Comparison of ENCODE assay signal across 22 mouse cellular contexts in genomic region chr17:27611994-27612393, GRCm38 (mm10). TPM values are rescaled to one million over a fixed set of nuclear protein-coding genes. Genes with fewer than 3 reads are reported as not detected.
DNase-seq lines count a peak whose midpoint lies in the region; ATAC-seq and TF ChIP-seq lines count a peak whose summit lies in the region.
"Had no signal": no experiment of that assay in that cellular context is flagged by ENCODE, and none has a peak within 500 bp of the region (broad histone marks: within the 10 kb centered on the region; RNA-seq: fewer than 3 reads in every experiment).

No protein-coding gene starts in this region.

- H3K9me3 ChIP-seq in heart, embryonic 12.5 days (replicated peaks), result no peaks in the 10 kb centered on the region
- H3K9me3 ChIP-seq in liver, embryonic 12.5 days (replicated peaks), result no peaks in the 10 kb centered on the region
- no peaks in the 10 kb centered on the region for H3K9me3 ChIP-seq in liver, postnatal 0 days (ENCODE audit: low read length)
- H3K9me3 ChIP-seq: heart, embryonic 15.5 days had no signal

- H3K9ac ChIP-seq in heart, embryonic 12.5 days, result 0 out of 2 replicates have a peak overlapping the region, but pooled peaks have one; percentile 37
- H3K9ac ChIP-seq in liver, embryonic 12.5 days, result peak overlapping the region; percentile 24; the same call in 1 of the 2 replicates
- H3K9ac ChIP-seq in liver, postnatal 0 days (replicated peaks), result no peak overlapping the region

- 73% methylated on average over 5 of the region's 5 CpGs for WGBS in heart, embryonic 12.5 days
- WGBS in liver, embryonic 12.5 days (ENCODE audit: insufficient replicate concordance), result 63% methylated on average over 5 of the region's 5 CpGs
- 65% methylated on average over 5 of the region's 5 CpGs for WGBS in liver, postnatal 0 days (ENCODE audit: insufficient replicate concordance)
- 38% methylated on average over 5 of the region's 5 CpGs for WGBS in olfactory bulb, adult 2 months

- TF ChIP-seq EP300 in liver, postnatal 0 days (IDR thresholded peaks at IDR 0.05; ENCODE audit: low read depth), result no peak

- intact Hi-C loops in heart, postnatal 14 days (cut with DNase I), result no loop called here

- peaks cover 59% of the 10 kb centered on the region for H3K4me1 ChIP-seq in heart, embryonic 12.5 days (replicated peaks)
- H3K4me1 ChIP-seq in liver, embryonic 12.5 days, result peaks cover 58% of the 10 kb centered on the region
- H3K4me1 ChIP-seq in liver, postnatal 0 days (ENCODE audit: insufficient read depth), result peaks cover 20% of the 10 kb centered on the region
- H3K4me1 ChIP-seq in olfactory bulb, adult 2 months (ENCODE audit: control insufficient read depth, insufficient read depth, low read length), result peaks cover 42% of the 10 kb centered on the region

- H3K27me3 ChIP-seq in heart, embryonic 12.5 days (replicated peaks), result no peaks in the 10 kb centered on the region
- no peaks in the 10 kb centered on the region for H3K27me3 ChIP-seq in liver, embryonic 12.5 days (replicated peaks)
- H3K27me3 ChIP-seq in liver, postnatal 0 days (ENCODE audit: insufficient read depth, low read length), result no peaks in the 10 kb centered on the region
- H3K27me3 ChIP-seq: forebrain, embryonic 13.5 days; heart, embryonic 15.5 days had no signal

- no peak for TF ChIP-seq CTCF in liver, postnatal 0 days (IDR thresholded peaks at IDR 0.05; ENCODE audit: low read depth)
- no peak for TF ChIP-seq CTCF in olfactory bulb, adult 2 months (IDR thresholded peaks at IDR 0.05; ENCODE audit: insufficient read depth, low read depth, low read length)

- H3K4me2 ChIP-seq in heart, embryonic 12.5 days, result no peak overlapping the region
- H3K4me2 ChIP-seq in liver, embryonic 12.5 days, result peak overlapping the region; percentile 22; the same call in 1 of the 2 replicates
- no peak overlapping the region for H3K4me2 ChIP-seq in liver, postnatal 0 days (ENCODE audit: low read depth, low read length)
- H3K4me2 ChIP-seq: forebrain, embryonic 13.5 days; heart, embryonic 15.5 days had no signal

- no peak for ATAC-seq in heart, embryonic 12.5 days (ENCODE audit: insufficient number of reproducible peaks, low FRiP score)
- ATAC-seq in liver, embryonic 12.5 days, result 0 out of 2 replicates have a peak, but pooled peaks have one; percentile 15
- no peak for ATAC-seq in liver, postnatal 0 days
- ATAC-seq in granulocyte monocyte progenitor cell, adult 5-6 weeks (replicated peaks; ENCODE audit: poor library complexity, severe bottlenecking), result peak; percentile 79
- ATAC-seq: forebrain, embryonic 13.5 days; hindbrain, embryonic 16.5 days had no signal

- TF ChIP-seq POLR2A in olfactory bulb, adult 2 months (IDR thresholded peaks at IDR 0.05; ENCODE audit: insufficient read depth, low read depth, low read length), result no peak

- 0 out of 2 replicates have a peak overlapping the region, but pooled peaks have one; percentile 3 for H3K27ac ChIP-seq in heart, embryonic 12.5 days (ENCODE audit: poor library complexity, severe bottlenecking)
- H3K27ac ChIP-seq in liver, embryonic 12.5 days, result peak overlapping the region; percentile 37; the same call in 1 of the 2 replicates
- H3K27ac ChIP-seq in liver, postnatal 0 days (ENCODE audit: low read depth), result no peak overlapping the region
- peak overlapping the region; percentile 68 for H3K27ac ChIP-seq in olfactory bulb, adult 2 months (ENCODE audit: insufficient read depth, low read depth, low read length)
- H3K27ac ChIP-seq: forebrain, embryonic 13.5 days had no signal

- H3K36me3 ChIP-seq in heart, embryonic 12.5 days, result peaks cover 9% of the 10 kb centered on the region; the same call in 1 of the 2 replicates
- peaks cover 39% of the 10 kb centered on the region for H3K36me3 ChIP-seq in liver, embryonic 12.5 days
- H3K36me3 ChIP-seq in liver, postnatal 0 days (replicated peaks; ENCODE audit: insufficient read depth, low read length), result no peaks in the 10 kb centered on the region; the same call in 1 of the 2 replicates

- no peak overlapping the region for H3K4me3 ChIP-seq in heart, embryonic 12.5 days
- no peak overlapping the region for H3K4me3 ChIP-seq in liver, embryonic 12.5 days
- no peak overlapping the region for H3K4me3 ChIP-seq in liver, postnatal 0 days (ENCODE audit: low read depth, low read length)
- no peak overlapping the region for H3K4me3 ChIP-seq in olfactory bulb, adult 2 months (ENCODE audit: insufficient read depth, low read depth, low read length)
- H3K4me3 ChIP-seq: forebrain, embryonic 13.5 days; heart, embryonic 15.5 days had no signal

- DNase-seq in heart, postnatal 14 days, result no peak
- DNase-seq in liver, postnatal 0 days, result no peak
- DNase-seq in gastrocnemius, postnatal 25 days, result no peak
- DNase-seq in embryo, embryonic 10 days (ENCODE audit: low spot score), result no peak
- DNase-seq: adrenal gland, adult 8-10 months; B cell, adult 2 months; cerebellum, adult 18-20 months; embryo, embryonic 11 days; kidney, adult 2 months; liver had no signal

RNA-seq across cellular contexts. Expression of gene Nudt3, which starts 11.3 kb away (rescaled TPM):
- polyA plus RNA-seq in heart, embryonic 12.5 days (2016; fragmentation: Nextera tagmentation; extraction: Ambion mirVana), result 106 and 110 TPM in 2 replicates
- total RNA-seq in heart, postnatal 14 days (2021), result 100 to 1,000 TPM; 320 to 341 TPM
- 51.2 and 53.9 TPM in 2 replicates for polyA plus RNA-seq in liver, embryonic 12.5 days (2016; fragmentation: Nextera tagmentation; extraction: Ambion mirVana)
- 17.9 and 20.2 TPM in 2 replicates for polyA plus RNA-seq in liver, postnatal 0 days (2015; fragmentation: Nextera tagmentation; extraction: Ambion mirVana)
- total RNA-seq in granulocyte monocyte progenitor cell, adult 5-6 weeks (2014; fragmentation: Nextera tagmentation), result 95.3 and 120 TPM in 2 replicates
- 173 and 194 TPM in 2 replicates for total RNA-seq in granulocyte monocyte progenitor cell, adult 5-6 weeks (2017)
- 554 TPM in 1 of 2 replicates, not detected in the other for polyA plus RNA-seq in olfactory bulb, adult 2 months (2012; ENCODE audit: insufficient read depth, insufficient read length, low replicate concordance, missing spikeins)
- total RNA-seq in gastrocnemius, postnatal 25 days (2021), result 100 to 1,000 TPM; 201 to 245 TPM

RNA-seq across cellular contexts. Expression of gene RPS10-NUDT3, which starts 23.0 kb away (rescaled TPM):
- not detected in 2 replicates for polyA plus RNA-seq in heart, embryonic 12.5 days (2016; fragmentation: Nextera tagmentation; extraction: Ambion mirVana)
- not detected for total RNA-seq in heart, postnatal 14 days (2021)
- polyA plus RNA-seq in liver, embryonic 12.5 days (2016; fragmentation: Nextera tagmentation; extraction: Ambion mirVana), result not detected in 2 replicates
- not detected in 2 replicates for polyA plus RNA-seq in liver, postnatal 0 days (2015; fragmentation: Nextera tagmentation; extraction: Ambion mirVana)
- not detected in 2 replicates for total RNA-seq in granulocyte monocyte progenitor cell, adult 5-6 weeks (2014; fragmentation: Nextera tagmentation)
- total RNA-seq in granulocyte monocyte progenitor cell, adult 5-6 weeks (2017), result not detected in 2 replicates
- polyA plus RNA-seq in olfactory bulb, adult 2 months (2012; ENCODE audit: insufficient read depth, insufficient read length, low replicate concordance, missing spikeins), result not detected in 2 replicates
- total RNA-seq in gastrocnemius, postnatal 25 days (2021), result not detected
- total RNA-seq: adrenal gland, adult 8-10 months; G1E; left cerebral cortex, adult 18-20 months had no signal
- polyA plus RNA-seq: brain, embryonic 14.5 days; forebrain, embryonic 13.5 days; G1E; heart, embryonic 15.5 days; hindbrain, embryonic 16.5 days; kidney, adult 2 months; large intestine, adult 2 months; lung, embryonic 16.5 days had no signal

RNA-seq across cellular contexts. Expression of gene Rps10, which starts 24.5 kb away (rescaled TPM):
- 611 and 625 TPM in 2 replicates for polyA plus RNA-seq in heart, embryonic 12.5 days (2016; fragmentation: Nextera tagmentation; extraction: Ambion mirVana)
- 100 to 1,000 TPM; 542 to 580 TPM for total RNA-seq in heart, postnatal 14 days (2021)
- 898 and 941 TPM in 2 replicates for polyA plus RNA-seq in liver, embryonic 12.5 days (2016; fragmentation: Nextera tagmentation; extraction: Ambion mirVana)
- 523 and 535 TPM in 2 replicates for polyA plus RNA-seq in liver, postnatal 0 days (2015; fragmentation: Nextera tagmentation; extraction: Ambion mirVana)
- 2,240 and 2,398 TPM in 2 replicates for total RNA-seq in granulocyte monocyte progenitor cell, adult 5-6 weeks (2014; fragmentation: Nextera tagmentation)
- total RNA-seq in granulocyte monocyte progenitor cell, adult 5-6 weeks (2017), result 2,059 and 2,173 TPM in 2 replicates
- 934 TPM in 1 of 2 replicates, not detected in the other for polyA plus RNA-seq in olfactory bulb, adult 2 months (2012; ENCODE audit: insufficient read depth, insufficient read length, low replicate concordance, missing spikeins)
- 100 to 1,000 TPM; 325 to 356 TPM for total RNA-seq in gastrocnemius, postnatal 25 days (2021)

RNA-seq across cellular contexts. Expression of gene Pacsin1, which starts 43.3 kb away (rescaled TPM):
- polyA plus RNA-seq in heart, embryonic 12.5 days (2016; fragmentation: Nextera tagmentation; extraction: Ambion mirVana), result 1.4 and 1.7 TPM in 2 replicates
- under 1 TPM; 0.27 to 0.48 TPM for total RNA-seq in heart, postnatal 14 days (2021)
- polyA plus RNA-seq in liver, embryonic 12.5 days (2016; fragmentation: Nextera tagmentation; extraction: Ambion mirVana), result 0.20 and 0.48 TPM in 2 replicates
- polyA plus RNA-seq in liver, postnatal 0 days (2015; fragmentation: Nextera tagmentation; extraction: Ambion mirVana), result 0.27 and 0.29 TPM in 2 replicates
- not detected in 2 replicates for total RNA-seq in granulocyte monocyte progenitor cell, adult 5-6 weeks (2014; fragmentation: Nextera tagmentation)
- total RNA-seq in granulocyte monocyte progenitor cell, adult 5-6 weeks (2017), result 0.43 TPM in 1 of 2 replicates, not detected in the other
- polyA plus RNA-seq in olfactory bulb, adult 2 months (2012; ENCODE audit: insufficient read depth, insufficient read length, low replicate concordance, missing spikeins), result 329 TPM in 1 of 2 replicates, not detected in the other
- total RNA-seq in gastrocnemius, postnatal 25 days (2021), result under 1 TPM; 0.20 to 0.21 TPM
- polyA plus RNA-seq: G1E had no signal

RNA-seq across cellular contexts. Expression of gene AI413582, which starts 46.4 kb away (rescaled TPM):
- 13.2 and 14.9 TPM in 2 replicates for polyA plus RNA-seq in heart, embryonic 12.5 days (2016; fragmentation: Nextera tagmentation; extraction: Ambion mirVana)
- 10 to 100 TPM in 1 of 2 experiments, 1 to 10 TPM in 1; 10.0 to 10.4 TPM for total RNA-seq in heart, postnatal 14 days (2021)
- 14.1 and 16.8 TPM in 2 replicates for polyA plus RNA-seq in liver, embryonic 12.5 days (2016; fragmentation: Nextera tagmentation; extraction: Ambion mirVana)
- 15.0 and 16.7 TPM in 2 replicates for polyA plus RNA-seq in liver, postnatal 0 days (2015; fragmentation: Nextera tagmentation; extraction: Ambion mirVana)
- total RNA-seq in granulocyte monocyte progenitor cell, adult 5-6 weeks (2014; fragmentation: Nextera tagmentation), result 59.2 and 65.2 TPM in 2 replicates
- 34.8 and 42.3 TPM in 2 replicates for total RNA-seq in granulocyte monocyte progenitor cell, adult 5-6 weeks (2017)
- polyA plus RNA-seq in olfactory bulb, adult 2 months (2012; ENCODE audit: insufficient read depth, insufficient read length, low replicate concordance, missing spikeins), result not detected in 2 replicates
- total RNA-seq in gastrocnemius, postnatal 25 days (2021), result 1 to 10 TPM; 2.5 to 2.9 TPM

Comparison
In these comparisons a context has a peak if more than half of its experiments do, and no peak if none do; other contexts are left out.
1. ATAC-seq: peak in liver, embryonic 12.5 days (single experiment) and granulocyte monocyte progenitor cell, adult 5-6 weeks (single experiment); none in heart, embryonic 12.5 days (single experiment) and liver, postnatal 0 days (single experiment).